Mouse (Mus musculus) midbrain, embryonic 12.5 days (tissue): ENCODE measurements at regions not wholly inside any gene's neighbourhood (a gene's known extent, or its start where the extent isn't known, plus 50 kb on each side); places are given as distances from the start of the nearest gene placed in this dataset.

Experiments used
- ATAC-seq: fragments of 200-750 bp; cut with Nextera tagmentation; 2 replicates; pipeline ENCODE4 v1.8.0; 2017; ENCODE audit warnings: low read depth, moderate TSS enrichment, moderate library complexity; ENCODE audit not compliant: low FRiP score
- H3K27ac ChIP-seq: fragments of 300-500 bp; sonication (generic); replicated peaks from 2 replicates; pipeline ENCODE4 v1.5.1; 2016; ENCODE audit warnings: mild to moderate bottlenecking
- H3K27me3 ChIP-seq: fragments of 300-500 bp; sonication (generic); 2 replicates; pipeline ENCODE4 v1.6.1; 2016; ENCODE audit warnings: mild to moderate bottlenecking
- H3K36me3 ChIP-seq: fragments of 300-500 bp; sonication (generic); 2 replicates; pipeline ENCODE4 v1.6.1; 2016
- H3K4me1 ChIP-seq: fragments of 300-500 bp; sonication (generic); 2 replicates; pipeline ENCODE4 v1.6.1; 2016
- H3K4me2 ChIP-seq: fragments of 300-500 bp; sonication (generic); replicated peaks from 2 replicates; pipeline ENCODE4 v1.6.1; 2016; ENCODE audit warnings: mild to moderate bottlenecking, moderate library complexity
- H3K4me3 ChIP-seq: fragments of 300-500 bp; sonication (generic); 2 replicates; pipeline ENCODE4 v1.5.1; 2016; ENCODE audit warnings: mild to moderate bottlenecking
- H3K9ac ChIP-seq: fragments of 300-500 bp; sonication (generic); replicated peaks from 2 replicates; pipeline ENCODE4 v1.6.1; 2016; ENCODE audit warnings: mild to moderate bottlenecking, moderate library complexity
- H3K9me3 ChIP-seq: fragments of 300-500 bp; sonication (generic); 2 replicates; pipeline ENCODE4 v1.6.1; 2016; ENCODE audit warnings: mild to moderate bottlenecking
- WGBS: fragments of 180-500 bp; shearing (Covaris S2); methylation state at CpG from one replicate; pipeline ENCODE4 v1.1.7; 2016; 5-methylcytosine and 5-hydroxymethylcytosine counted together

GRCm38 (mm10) chr8:57213982-57214930 lies 106.5 kb upstream of the Hand2 start:
- no peaks in the 10 kb centered on the region for H3K36me3 ChIP-seq
- H3K27me3 ChIP-seq, result no peaks in the 10 kb centered on the region
- no peak overlapping the region for H3K4me3 ChIP-seq
- WGBS, result 88% methylated on average over 31 of the region's 31 CpGs
- no peak overlapping the region for H3K27ac ChIP-seq
- no peaks in the 10 kb centered on the region for H3K9me3 ChIP-seq
- no peak overlapping the region for H3K4me2 ChIP-seq
- H3K9ac ChIP-seq, result no peak overlapping the region
- no peak for ATAC-seq
- no peaks in the 10 kb centered on the region for H3K4me1 ChIP-seq

GRCm38 (mm10) chr8:57230594-57230993 lies 90.2 kb upstream of the Hand2 start:
- Histone ChIP-seq H3K4me3 (no peak overlapping the region), H3K4me1 (no peaks in the 10 kb centered on the region), H3K4me2 (no peak overlapping the region), H3K36me3 (no peaks in the 10 kb centered on the region), H3K9ac (no peak overlapping the region), H3K27ac (no peak overlapping the region), H3K27me3 (no peaks in the 10 kb centered on the region), H3K9me3 (no peaks in the 10 kb centered on the region)
- 80% methylated on average over 4 of the region's 4 CpGs for WGBS
- no peak for ATAC-seq

- 69% methylated on average over 2 of the region's 2 CpGs for WGBS
- no peak for ATAC-seq
- no peaks in the 10 kb centered on the region for H3K36me3 ChIP-seq
- H3K27ac ChIP-seq, result no peak overlapping the region
- no peaks in the 10 kb centered on the region for H3K27me3 ChIP-seq
- H3K9ac ChIP-seq, result no peak overlapping the region
- no peaks in the 10 kb centered on the region for H3K9me3 ChIP-seq
- no peak overlapping the region for H3K4me3 ChIP-seq
- H3K4me2 ChIP-seq, result no peak overlapping the region
- H3K4me1 ChIP-seq, result no peaks in the 10 kb centered on the region
Observed at GRCm38 (mm10) chr8:57242301-57242700, 78.5 kb upstream of the Hand2 start.

GRCm38 (mm10) chr8:57249061-57249460 lies 71.7 kb upstream of the Hand2 start:
- H3K4me1 ChIP-seq, result no peaks in the 10 kb centered on the region
- H3K27ac ChIP-seq, result no peak overlapping the region
- H3K27me3 ChIP-seq, result no peaks in the 10 kb centered on the region
- 79% methylated on average over 5 of the region's 5 CpGs for WGBS
- no peak overlapping the region for H3K4me2 ChIP-seq
- no peaks in the 10 kb centered on the region for H3K36me3 ChIP-seq
- no peak overlapping the region for H3K9ac ChIP-seq
- ATAC-seq, result no peak
- no peaks in the 10 kb centered on the region for H3K9me3 ChIP-seq
- H3K4me3 ChIP-seq, result no peak overlapping the region
